Mouse (Mus musculus): ENCODE measurements around the gene Hist1h2bl. TPM values are rescaled to one million over a fixed set of nuclear protein-coding genes. Genes with fewer than 3 reads are reported as not detected.
"Not testable (repeated sequence)": the region's sequence is repeated elsewhere in the genome, so short reads cannot be mapped to it uniquely, and the experiment has no call there.

The Hist1h2bl gene
- 10 to 100 TPM; 25.0 to 36.7 TPM for total RNA-seq (2021)
- long read RNA-seq, experiment 1, result 0 reads
- long read RNA-seq, experiment 2, result 0 reads

DNA sequence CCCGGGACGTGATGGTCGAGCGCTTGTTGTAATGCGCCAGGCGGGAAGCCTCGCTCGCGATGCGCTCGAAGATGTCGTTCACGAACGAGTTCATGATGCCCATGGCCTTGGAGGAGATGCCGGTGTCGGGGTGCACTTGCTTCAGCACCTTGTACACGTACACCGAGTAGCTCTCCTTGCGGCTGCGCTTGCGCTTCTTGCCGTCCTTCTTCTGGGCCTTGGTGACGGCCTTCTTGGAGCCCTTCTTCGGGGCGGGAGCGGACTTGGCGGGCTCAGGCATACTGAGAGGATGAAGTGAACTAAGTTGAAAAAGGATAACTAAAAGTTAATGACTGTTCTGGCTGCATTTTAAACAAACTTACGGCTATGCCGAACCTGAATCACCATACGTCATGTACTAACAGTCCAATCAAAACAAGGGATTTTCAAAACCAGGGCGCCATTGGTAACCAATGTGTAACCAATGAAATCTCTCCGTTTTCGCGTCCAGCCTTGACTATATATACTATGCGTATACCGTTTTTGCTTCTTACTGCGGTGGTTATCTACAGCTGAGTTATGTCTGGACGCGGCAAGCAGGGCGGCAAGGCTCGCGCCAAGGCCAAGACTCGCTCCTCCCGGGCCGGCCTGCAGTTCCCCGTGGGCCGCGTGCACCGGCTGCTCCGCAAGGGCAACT, at the start of gene Hist1h2bl, which contains the start of gene Hist1h2ai:
Gene Hist1h2bl (minus strand): TSS at position 280 of the 676 bp plus-strand sequence.
Gene Hist1h2ai (plus strand): TSS at position 559 of the 676 bp plus-strand sequence.
- H3K27ac ChIP-seq, result peak within 1 kb of the TSS; percentile 86

GRCm38 (mm10) chr13:21755707-21756106, 39.8 kb upstream of the Hist1h2bl start:
- H3K27ac ChIP-seq, result no peak overlapping the region
- no peak for TF ChIP-seq CTCF (conservative IDR thresholded peaks at IDR 0.05)
- H3K4me3 ChIP-seq, result no peak overlapping the region
- DNase-seq (ENCODE audit: low spot score in 2 of 2), result no peak

More for the DNA sequence above, at the start of gene Hist1h2bl, which contains the start of gene Hist1h2ai:
- DNase-seq (ENCODE audit: low spot score in 2 of 2), result peak; percentile 84 to 94
- H3K4me3 ChIP-seq, result peak within 1 kb of the TSS; percentile 58

GRCm38 (mm10) chr13:21754294-21755001, 38.5 kb upstream of the Hist1h2bl start:
- H3K27ac ChIP-seq, result not testable (repeated sequence)
- peak overlapping the region; percentile 51 for H3K4me3 ChIP-seq
- DNase-seq (ENCODE audit: low spot score in 2 of 2), result peak; percentile 21 to 29

GRCm38 (mm10) chr13:21753524-21754285, 37.8 kb upstream of the Hist1h2bl start, which contains the start of the genes Hist1h2ak and Hist1h2bn:
Hist1h2ak (minus strand) TSS chr13:21753827.
Hist1h2bn (plus strand) TSS chr13:21754123.
- TF ChIP-seq CTCF (conservative IDR thresholded peaks at IDR 0.05), result 0 out of 2 replicates have a peak, but pooled peaks have one; percentile 33
- peak; percentile 70 to 91 for DNase-seq (ENCODE audit: low spot score in 2 of 2)
- Histone ChIP-seq H3K4me3 (peak within 1 kb of the TSS; percentile 51), H3K27ac (peak within 1 kb of the TSS; percentile 85)

- DNase-seq (ENCODE audit: low spot score in 2 of 2), result no peak
- Histone ChIP-seq H3K27ac (peak overlapping the region; percentile 85), H3K4me3 (peak overlapping the region; percentile 51)
- TF ChIP-seq CTCF (conservative IDR thresholded peaks at IDR 0.05), result no peak
These were observed 37.1 kb upstream of the Hist1h2bl start for GRCm38 (mm10) chr13:21753051-21753523.

DNA sequence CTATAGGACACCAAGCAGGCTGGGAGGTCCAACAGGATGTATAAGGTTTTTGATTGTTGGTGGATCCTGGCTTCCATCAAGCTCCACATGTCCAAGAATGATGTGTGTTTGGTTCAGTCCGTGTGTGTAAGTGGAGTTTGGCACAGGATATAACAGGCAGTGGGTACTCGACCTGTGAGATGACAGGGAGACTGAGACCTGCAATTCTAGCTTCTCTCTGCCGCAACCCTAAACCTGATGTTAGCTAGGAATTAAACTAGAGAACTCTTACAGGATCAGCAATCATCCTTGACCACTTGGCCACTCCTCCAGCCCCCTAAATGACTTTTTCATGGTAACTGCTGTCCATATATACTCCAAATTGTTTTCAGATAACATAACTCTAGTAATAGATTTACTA, 36.4 kb upstream of the Hist1h2bl start:
- DNase-seq (ENCODE audit: low spot score in 2 of 2), result no peak
- Histone ChIP-seq H3K4me3 (no peak overlapping the region), H3K27ac (no peak overlapping the region)
- no peak for TF ChIP-seq CTCF (conservative IDR thresholded peaks at IDR 0.05)

GRCm38 (mm10) chr13:21751827-21752226, 35.9 kb upstream of the Hist1h2bl start:
- TF ChIP-seq CTCF (conservative IDR thresholded peaks at IDR 0.05), result no peak
- Histone ChIP-seq H3K4me3 (no peak overlapping the region), H3K27ac (no peak overlapping the region)
- no peak for DNase-seq (ENCODE audit: low spot score in 2 of 2)

GRCm38 (mm10) chr13:21751417-21751816, 35.5 kb upstream of the Hist1h2bl start:
- Histone ChIP-seq H3K4me3 (no peak overlapping the region), H3K27ac (no peak overlapping the region)
- no peak for TF ChIP-seq CTCF (conservative IDR thresholded peaks at IDR 0.05)
- DNase-seq (ENCODE audit: low spot score in 2 of 2), result no peak

GRCm38 (mm10) chr13:21750159-21751017, 34.4 kb upstream of the Hist1h2bl start, which contains the start of gene Hist1h4k:
Hist1h4k (minus strand) TSS chr13:21750505.
- Histone ChIP-seq H3K27ac (peak within 1 kb of the TSS; percentile 57), H3K4me3 (peak within 1 kb of the TSS; percentile 68)
- peak; percentile 91 to 94 for DNase-seq (ENCODE audit: low spot score in 2 of 2)

GRCm38 (mm10) chr13:21749387-21750158, 33.6 kb upstream of the Hist1h2bl start:
- no peak for TF ChIP-seq CTCF (conservative IDR thresholded peaks at IDR 0.05)
- peak overlapping the region; percentile 48; the same call in 1 of the 2 replicates for H3K27ac ChIP-seq
- no peak for DNase-seq (ENCODE audit: low spot score in 2 of 2)
- peak overlapping the region; percentile 68 for H3K4me3 ChIP-seq

- TF ChIP-seq CTCF (conservative IDR thresholded peaks at IDR 0.05), result no peak
- no peak overlapping the region for H3K27ac ChIP-seq
- no peak overlapping the region for H3K4me3 ChIP-seq
- DNase-seq (ENCODE audit: low spot score in 2 of 2), result no peak
These were observed 29.1 kb upstream of the Hist1h2bl start for GRCm38 (mm10) chr13:21745006-21745405.

DNA sequence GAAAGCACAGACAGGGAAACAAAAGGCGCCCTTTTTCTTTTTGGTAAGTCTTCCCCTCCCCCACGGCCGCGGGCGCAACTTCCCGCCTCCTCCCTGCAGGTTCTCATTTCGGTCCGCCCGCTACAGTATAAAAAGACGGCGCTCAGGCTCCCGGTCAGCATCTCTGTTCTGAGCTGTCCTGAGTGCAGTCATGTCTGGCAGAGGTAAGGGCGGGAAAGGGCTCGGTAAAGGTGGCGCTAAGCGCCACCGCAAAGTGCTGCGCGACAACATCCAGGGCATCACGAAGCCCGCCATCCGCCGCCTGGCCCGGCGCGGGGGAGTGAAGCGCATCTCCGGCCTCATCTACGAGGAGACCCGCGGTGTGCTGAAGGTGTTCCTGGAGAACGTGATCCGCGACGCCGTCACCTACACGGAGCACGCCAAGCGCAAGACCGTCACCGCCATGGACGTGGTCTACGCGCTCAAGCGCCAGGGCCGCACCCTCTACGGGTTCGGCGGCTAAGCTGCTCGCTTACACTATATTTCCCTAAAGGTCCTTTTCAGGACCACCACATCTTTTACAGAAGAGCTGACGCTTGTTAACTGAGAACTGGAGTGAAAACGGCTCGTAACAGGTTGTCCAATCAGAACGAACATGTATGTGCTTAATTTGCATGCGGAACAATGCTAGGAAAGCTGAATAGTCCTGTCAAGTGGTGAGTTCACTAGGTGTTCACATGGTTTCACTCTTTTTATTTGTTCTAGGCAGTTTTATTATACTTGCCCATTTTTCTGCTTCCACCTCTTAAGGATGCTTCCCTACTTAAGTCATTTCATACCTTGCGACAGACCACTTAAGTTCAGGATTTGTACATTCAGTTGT, 19.2 kb upstream of the Hist1h2bl start, which contains the start of gene Hist1h4j:
Gene Hist1h4j (plus strand): TSS at position 159 of the 862 bp plus-strand sequence.
- Histone ChIP-seq H3K27ac (peak within 1 kb of the TSS; percentile 84), H3K4me3 (peak within 1 kb of the TSS; percentile 67)
- peak; percentile 71 to 79 for DNase-seq (ENCODE audit: low spot score in 2 of 2)
